ENCODE assay signal across 9 mouse cellular contexts in genomic region chr1:51267125-51267524, GRCm38 (mm10). TPM values are rescaled to one million over a fixed set of nuclear protein-coding genes. Genes with fewer than 3 reads are reported as not detected.
DNase-seq lines count a peak whose midpoint lies in the region; ATAC-seq and TF ChIP-seq lines count a peak whose summit lies in the region.
"Had no signal": no experiment of that assay in that cellular context is flagged by ENCODE, and none has a peak within 500 bp of the region (broad histone marks: within the 10 kb centered on the region; RNA-seq: fewer than 3 reads in every experiment).

No protein-coding gene starts in this region.

- peaks cover 9% of the 10 kb centered on the region; the same call in 1 of the 2 replicates for H3K4me1 ChIP-seq in forebrain, embryonic 15.5 days
- no peaks in the 10 kb centered on the region for H3K4me1 ChIP-seq in forebrain, embryonic 11.5 days (replicated peaks; ENCODE audit: control insufficient read depth, insufficient read depth, low read length)
- H3K4me1 ChIP-seq in neural tube, embryonic 13.5 days (replicated peaks) = peaks cover 15% of the 10 kb centered on the region
- no peaks in the 10 kb centered on the region for H3K4me1 ChIP-seq in hindbrain, embryonic 11.5 days (replicated peaks; ENCODE audit: control insufficient read depth, insufficient read depth, low read length)
- H3K4me1 ChIP-seq in stomach, postnatal 0 days (replicated peaks; ENCODE audit: control insufficient read depth, insufficient read depth) = no peaks in the 10 kb centered on the region

- peak; percentile 70 for ATAC-seq in forebrain, embryonic 15.5 days (replicated peaks)
- ATAC-seq in forebrain, embryonic 11.5 days (replicated peaks; ENCODE audit: low FRiP score) = no peak
- no peak; the same call in 1 of the 2 replicates for ATAC-seq in neural tube, embryonic 13.5 days (ENCODE audit: low read depth)
- ATAC-seq in hindbrain, embryonic 11.5 days (ENCODE audit: low FRiP score) = no peak
- ATAC-seq in stomach, postnatal 0 days (ENCODE audit: low FRiP score, low TSS enrichment) = no peak

- TF ChIP-seq CTCF in stomach, postnatal 0 days (IDR thresholded peaks at IDR 0.05; ENCODE audit: low read depth) = no peak

- 57% methylated on average over 5 of the region's 5 CpGs for WGBS in forebrain, embryonic 15.5 days
- 70% methylated on average over 5 of the region's 5 CpGs for WGBS in forebrain, embryonic 11.5 days
- 40% methylated on average over 5 of the region's 5 CpGs for WGBS in neural tube, embryonic 13.5 days
- WGBS in hindbrain, embryonic 11.5 days = 54% methylated on average over 5 of the region's 5 CpGs
- WGBS in stomach, postnatal 0 days = 58% methylated on average over 5 of the region's 5 CpGs

- no peak for DNase-seq in forebrain, embryonic 11.5 days (ENCODE audit: low spot score)
- DNase-seq in neural tube, embryonic 10.5 days (ENCODE audit: extremely low spot score, low spot score) = no peak
- peak; percentile 15 for DNase-seq in hindbrain, embryonic 11.5 days (ENCODE audit: low spot score)
- DNase-seq in stomach, postnatal 0 days (ENCODE audit: low spot score) = no peak
- no peak for DNase-seq in thymus, postnatal 10 days (ENCODE audit: low spot score in 2 of 2)
- no peak for DNase-seq in thymus, postnatal 14 days

- H3K27me3 ChIP-seq in forebrain, embryonic 15.5 days = no peaks in the 10 kb centered on the region
- H3K27me3 ChIP-seq in forebrain, embryonic 11.5 days (ENCODE audit: control insufficient read depth, insufficient read depth, low read length) = no peaks in the 10 kb centered on the region
- H3K27me3 ChIP-seq in neural tube, embryonic 13.5 days = no peaks in the 10 kb centered on the region
- H3K27me3 ChIP-seq in hindbrain, embryonic 11.5 days (ENCODE audit: control insufficient read depth, insufficient read depth, low read length) = no peaks in the 10 kb centered on the region
- no peaks in the 10 kb centered on the region for H3K27me3 ChIP-seq in stomach, postnatal 0 days (ENCODE audit: control insufficient read depth, insufficient read depth, low read length)
- H3K27me3 ChIP-seq: CH12.LX had no signal

- H3K9ac ChIP-seq in forebrain, embryonic 15.5 days (replicated peaks) = no peak overlapping the region
- no peak overlapping the region for H3K9ac ChIP-seq in forebrain, embryonic 11.5 days (ENCODE audit: low read length)
- no peak overlapping the region for H3K9ac ChIP-seq in neural tube, embryonic 13.5 days
- no peak overlapping the region for H3K9ac ChIP-seq in hindbrain, embryonic 11.5 days (ENCODE audit: low read depth, low read length)
- H3K9ac ChIP-seq in stomach, postnatal 0 days (ENCODE audit: low read length) = no peak overlapping the region

- no peaks in the 10 kb centered on the region for H3K36me3 ChIP-seq in forebrain, embryonic 15.5 days
- no peaks in the 10 kb centered on the region for H3K36me3 ChIP-seq in forebrain, embryonic 11.5 days (ENCODE audit: control insufficient read depth, insufficient read depth, low read length)
- no peaks in the 10 kb centered on the region for H3K36me3 ChIP-seq in neural tube, embryonic 13.5 days
- H3K36me3 ChIP-seq in hindbrain, embryonic 11.5 days (ENCODE audit: control insufficient read depth, insufficient read depth, low read length) = no peaks in the 10 kb centered on the region
- no peaks in the 10 kb centered on the region for H3K36me3 ChIP-seq in stomach, postnatal 0 days (ENCODE audit: control insufficient read depth, insufficient read depth, low read length)

- H3K4me3 ChIP-seq in forebrain, embryonic 15.5 days = no peak overlapping the region
- no peak overlapping the region for H3K4me3 ChIP-seq in forebrain, embryonic 11.5 days (ENCODE audit: low read depth, low read length)
- no peak overlapping the region for H3K4me3 ChIP-seq in neural tube, embryonic 13.5 days
- no peak overlapping the region for H3K4me3 ChIP-seq in hindbrain, embryonic 11.5 days (ENCODE audit: low read depth, low read length)
- H3K4me3 ChIP-seq in stomach, postnatal 0 days (ENCODE audit: low read depth, low read length) = no peak overlapping the region

- no peaks in the 10 kb centered on the region for H3K9me3 ChIP-seq in forebrain, embryonic 15.5 days
- no peaks in the 10 kb centered on the region for H3K9me3 ChIP-seq in forebrain, embryonic 11.5 days (ENCODE audit: control insufficient read depth, low read length)
- H3K9me3 ChIP-seq in neural tube, embryonic 13.5 days = no peaks in the 10 kb centered on the region
- no peaks in the 10 kb centered on the region for H3K9me3 ChIP-seq in hindbrain, embryonic 11.5 days (ENCODE audit: control insufficient read depth, low read length)
- no peaks in the 10 kb centered on the region for H3K9me3 ChIP-seq in stomach, postnatal 0 days (ENCODE audit: control insufficient read depth, low read length)

- H3K27ac ChIP-seq in forebrain, embryonic 15.5 days (replicated peaks) = peak overlapping the region; percentile 42; the same call in 1 of the 2 replicates
- H3K27ac ChIP-seq in forebrain, embryonic 11.5 days (ENCODE audit: low read depth, low read length) = no peak overlapping the region
- H3K27ac ChIP-seq in neural tube, embryonic 13.5 days (replicated peaks) = 0 out of 2 replicates have a peak overlapping the region, but pooled peaks have one; percentile 6
- H3K27ac ChIP-seq in hindbrain, embryonic 11.5 days (ENCODE audit: low read depth, low read length) = no peak overlapping the region
- H3K27ac ChIP-seq in stomach, postnatal 0 days (replicated peaks) = 0 out of 2 replicates have a peak overlapping the region, but pooled peaks have one; percentile 13

- no peak for TF ChIP-seq EP300 in stomach, postnatal 0 days (optimal IDR thresholded peaks at IDR 0.05)

- H3K4me2 ChIP-seq in forebrain, embryonic 15.5 days (replicated peaks) = no peak overlapping the region
- no peak overlapping the region for H3K4me2 ChIP-seq in forebrain, embryonic 11.5 days (ENCODE audit: low read depth, low read length, severe bottlenecking)
- H3K4me2 ChIP-seq in neural tube, embryonic 13.5 days = no peak overlapping the region
- H3K4me2 ChIP-seq in hindbrain, embryonic 11.5 days (replicated peaks; ENCODE audit: low read depth, low read length) = no peak overlapping the region
- no peak overlapping the region for H3K4me2 ChIP-seq in stomach, postnatal 0 days (replicated peaks; ENCODE audit: low read depth)

RNA-seq across cellular contexts. Expression of gene Cavin2, which starts 21.8 kb away (rescaled TPM):
- polyA plus RNA-seq in forebrain, embryonic 15.5 days (2015; fragmentation: Nextera tagmentation; extraction: Ambion mirVana) = 4.9 and 5.8 TPM in 2 replicates
- polyA plus RNA-seq in forebrain, embryonic 11.5 days (2014; fragmentation: Nextera tagmentation; extraction: Ambion mirVana) = 1.8 and 2.7 TPM in 2 replicates
- polyA plus RNA-seq in neural tube, embryonic 13.5 days (2015; fragmentation: Nextera tagmentation; extraction: Ambion mirVana) = 8.9 and 9.7 TPM in 2 replicates
- 4.5 and 5.0 TPM in 2 replicates for polyA plus RNA-seq in hindbrain, embryonic 11.5 days (2014; fragmentation: Nextera tagmentation; extraction: Ambion mirVana)
- polyA plus RNA-seq in stomach, postnatal 0 days (2015; fragmentation: Nextera tagmentation; extraction: Ambion mirVana) = 42.5 and 46.1 TPM in 2 replicates

Comparison
In these comparisons a context has a peak if more than half of its experiments do, and no peak if none do; other contexts are left out.
1. H3K27ac ChIP-seq: peak in forebrain, embryonic 15.5 days (single experiment), neural tube, embryonic 13.5 days (single experiment) and stomach, postnatal 0 days (single experiment); none in forebrain, embryonic 11.5 days (single experiment) and hindbrain, embryonic 11.5 days (single experiment).